Mouse (Mus musculus) kidney, adult 8-10 months (tissue): ENCODE data around the gene Gm10256.
"Not testable (repeated sequence)": the region's sequence is repeated elsewhere in the genome, so short reads cannot be mapped to it uniquely, and the experiment has no call there.

Experiments used
- DNase-seq, 2 experiments: peaks; one replicate each; pipeline ENCODE4 v3.0.0; 2022

Gene Gm10256

DNA sequence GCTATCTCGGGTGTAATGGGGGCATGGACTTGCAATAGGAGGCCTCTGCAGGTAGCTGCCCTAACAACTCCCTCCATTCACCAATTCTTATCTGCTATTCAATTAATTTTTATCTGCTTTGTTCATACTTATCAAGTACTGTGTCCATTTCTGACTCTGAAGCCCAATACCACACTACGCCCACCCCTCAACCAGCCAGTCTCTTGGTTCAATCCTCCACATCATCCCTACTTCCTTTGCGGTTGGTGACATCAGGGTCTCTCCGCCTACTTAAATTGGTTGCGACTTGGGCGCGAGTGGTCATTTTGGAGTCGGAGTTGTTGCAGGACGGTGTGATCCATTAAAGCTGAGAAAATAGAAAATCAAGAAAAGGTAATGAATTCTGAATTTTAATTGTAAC, at the start of gene Gm10256, which contains the start of gene Rbmy:
Gene Gm10256, plus strand, starts transcription at position 320 of the 400 bp plus-strand sequence.
Gene Rbmy, plus strand, starts transcription at position 301 of the 400 bp plus-strand sequence.
- not testable (repeated sequence) for DNase-seq

- not testable (repeated sequence) for DNase-seq
Observed at GRCm38 (mm10) chrY:2796105-2796504, 34.4 kb upstream of the Gm10256 start, which contains the start of gene Gm4064. Gm4064 (minus strand) TSS chrY:2796205.

GRCm38 (mm10) chrY:2900689-2901088, 70.2 kb downstream of the Gm10256 start, which contains the start of gene Gm10352:
Gm10352 (plus strand) TSS chrY:2900989.
- DNase-seq = not testable (repeated sequence)
